Mouse (Mus musculus) activated CD4-positive, CD25-positive, alpha-beta regulatory T cell, adult 4 months (primary cell): ENCODE results near the gene Col3a1. TPM values are rescaled to one million over a fixed set of nuclear protein-coding genes. Genes with fewer than 3 reads are reported as not detected.

Experiments used
- ATAC-seq: one replicate; pipeline ENCODE4 v1.8.0; 2017
- polyA plus RNA-seq, 2 experiments: library from polyadenylated mRNA; unstranded; fragments of 100-300 nt; shearing (Covaris generic); gene quantifications; one replicate each; pipeline ENCODE4 v1.2.1; 2017

Gene Col3a1
- polyA plus RNA-seq: not detected

DNA sequence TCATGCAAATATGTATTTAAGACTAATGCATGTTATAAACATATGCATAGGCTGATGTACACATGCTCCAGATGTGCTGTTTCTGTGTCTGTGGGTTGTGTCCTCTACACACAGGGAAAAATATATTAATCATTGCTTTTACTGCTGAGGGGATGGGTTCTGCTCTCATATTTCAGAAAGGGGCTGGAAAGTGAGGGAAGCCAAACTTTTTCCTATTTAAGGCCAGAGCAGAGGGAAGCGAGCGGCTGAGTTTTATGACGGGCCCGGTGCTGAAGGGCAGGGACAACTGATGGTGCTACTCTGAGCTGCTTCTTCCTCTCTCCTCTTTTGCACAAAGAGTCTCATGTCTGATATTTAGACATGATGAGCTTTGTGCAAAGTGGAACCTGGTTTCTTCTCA, at the start of gene Col3a1:
Gene Col3a1, plus strand, starts transcription at position 151 of the 400 bp plus-strand sequence.
- ATAC-seq: no peak

DNA sequence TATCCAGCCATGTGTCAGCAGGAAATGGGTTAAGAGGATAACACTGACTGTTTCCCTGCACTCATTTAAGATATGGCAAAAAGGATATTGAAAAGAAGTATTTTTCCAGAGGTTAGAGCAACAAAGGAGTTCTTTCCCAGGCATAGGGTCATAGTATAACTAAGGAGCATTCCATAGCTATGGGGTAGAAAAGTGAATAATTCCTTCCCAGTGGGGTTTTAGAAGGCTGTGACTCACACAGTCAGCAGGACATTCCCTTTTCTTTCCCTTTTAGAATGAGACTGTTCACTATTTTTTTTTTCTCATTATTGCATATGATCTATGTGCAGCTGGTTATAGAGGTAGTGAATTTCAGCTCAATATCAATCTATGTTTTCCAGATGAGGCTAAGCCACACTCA, 41.9 kb upstream of the Col3a1 start:
- ATAC-seq: no peak

DNA sequence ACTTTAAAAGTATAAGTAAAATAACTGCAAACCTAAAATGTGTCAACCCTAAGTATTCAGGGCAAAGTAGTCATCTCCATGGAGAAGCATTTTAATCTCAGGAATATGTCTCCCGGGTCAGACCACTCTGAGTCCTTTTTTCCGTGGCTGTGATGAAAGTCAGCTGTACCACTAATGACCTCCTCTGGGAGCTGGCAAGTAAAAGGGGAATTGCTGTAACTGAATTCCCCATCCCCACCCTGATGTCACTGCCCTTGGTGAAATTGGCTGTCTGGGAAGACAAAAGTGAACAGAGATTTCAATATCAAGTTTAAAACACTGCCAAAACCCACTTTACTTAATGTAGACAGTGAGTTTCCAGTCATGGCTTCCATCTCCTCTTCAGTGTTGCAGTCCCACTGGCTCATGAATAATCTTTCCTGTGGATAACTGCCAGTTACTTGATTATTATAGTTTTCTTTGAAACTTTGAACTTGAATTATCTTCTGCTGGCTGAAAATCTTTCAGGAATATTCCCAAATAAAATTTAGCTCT, 35.3 kb upstream of the Col3a1 start:
- no peak for ATAC-seq

DNA sequence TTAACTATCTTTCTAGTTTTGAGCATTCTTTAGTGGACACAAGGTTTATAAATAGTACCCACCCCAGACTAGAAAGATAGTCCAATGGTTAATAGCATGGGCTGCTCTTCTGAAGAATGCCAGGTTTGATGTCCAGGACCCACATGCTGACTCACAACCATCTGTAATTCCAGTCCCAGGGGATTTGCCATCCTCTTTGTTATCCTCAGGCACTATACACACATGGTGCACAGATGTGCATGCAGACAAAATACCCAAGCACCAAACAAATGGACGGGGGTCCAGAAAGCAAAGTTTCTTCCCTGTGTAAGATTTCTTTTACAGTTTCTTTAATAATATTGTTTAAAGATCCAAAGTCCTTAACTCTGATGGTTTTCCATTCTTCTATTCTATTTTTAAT, 23.4 kb upstream of the Col3a1 start:
- no peak for ATAC-seq

DNA sequence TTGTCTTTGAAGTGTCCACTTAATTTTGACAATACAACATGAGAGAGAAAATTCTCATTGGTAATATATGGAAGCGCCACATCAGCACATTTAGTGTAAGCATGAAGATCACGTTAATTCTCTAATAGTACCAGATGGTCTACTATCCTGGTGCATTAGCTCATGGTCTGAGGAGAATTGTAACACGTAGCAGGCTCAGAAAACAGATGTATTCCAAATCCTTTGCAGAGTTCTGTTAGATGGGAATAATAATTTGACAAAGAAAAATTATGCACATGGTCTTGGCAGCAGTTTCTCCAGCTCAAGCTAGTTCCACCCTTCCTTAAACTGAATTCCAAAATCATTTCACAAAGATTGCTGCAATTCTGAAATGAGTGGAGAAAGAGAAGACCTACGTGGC, 21.3 kb upstream of the Col3a1 start:
- ATAC-seq: no peak

DNA sequence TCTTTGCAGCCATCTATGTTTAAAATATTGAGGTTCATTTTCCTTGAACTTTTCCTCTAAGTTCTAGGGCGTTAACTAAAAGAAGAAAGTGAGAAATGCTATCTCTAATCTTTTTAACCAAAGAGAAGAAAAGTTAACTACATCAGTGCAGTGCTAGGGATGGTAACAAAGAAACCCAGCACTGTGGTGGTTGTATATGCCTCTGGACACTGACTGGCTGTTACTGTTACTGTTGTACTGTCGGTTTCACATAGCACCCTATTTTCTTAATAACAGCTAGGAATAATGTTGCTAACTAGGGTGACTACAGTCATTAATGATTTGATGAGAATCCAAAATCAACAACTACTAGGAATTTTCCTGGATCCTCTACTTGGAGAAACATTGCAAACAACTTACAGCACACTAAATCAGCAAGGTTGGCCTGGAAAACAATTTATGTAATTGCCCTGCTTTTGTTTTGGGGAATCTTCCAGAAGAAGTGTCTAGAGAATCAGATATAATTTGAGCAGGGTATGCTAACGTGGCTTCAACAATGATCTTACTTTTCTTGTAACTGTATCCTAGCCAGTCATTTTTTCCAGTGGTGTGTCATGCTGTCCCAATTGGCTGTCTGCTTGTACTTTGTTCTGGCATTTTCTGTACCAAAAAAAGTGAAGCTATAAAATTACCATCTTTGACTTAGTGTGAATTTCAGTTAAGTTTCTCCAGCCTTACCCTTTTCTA, 11.8 kb upstream of the Col3a1 start:
- no peak for ATAC-seq

DNA sequence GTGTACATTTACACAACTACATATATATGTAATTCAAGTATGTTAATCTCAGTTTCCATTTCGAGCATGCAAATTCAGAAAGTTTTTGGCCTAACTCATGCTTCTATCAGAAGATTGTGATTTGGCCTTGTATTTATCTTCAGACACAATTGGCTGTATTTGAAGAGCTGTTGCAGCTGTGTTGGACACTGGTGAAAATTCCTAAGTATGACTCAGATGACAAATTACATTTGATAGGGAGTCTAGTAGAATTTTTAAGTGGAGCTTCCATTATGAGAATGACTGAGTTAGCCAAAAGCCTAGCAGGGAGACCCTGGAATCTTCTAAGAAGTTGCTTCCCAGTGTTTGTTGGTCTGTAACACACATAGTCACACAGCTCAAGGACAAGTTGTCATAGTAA, 7.1 kb upstream of the Col3a1 start:
- ATAC-seq: no peak

DNA sequence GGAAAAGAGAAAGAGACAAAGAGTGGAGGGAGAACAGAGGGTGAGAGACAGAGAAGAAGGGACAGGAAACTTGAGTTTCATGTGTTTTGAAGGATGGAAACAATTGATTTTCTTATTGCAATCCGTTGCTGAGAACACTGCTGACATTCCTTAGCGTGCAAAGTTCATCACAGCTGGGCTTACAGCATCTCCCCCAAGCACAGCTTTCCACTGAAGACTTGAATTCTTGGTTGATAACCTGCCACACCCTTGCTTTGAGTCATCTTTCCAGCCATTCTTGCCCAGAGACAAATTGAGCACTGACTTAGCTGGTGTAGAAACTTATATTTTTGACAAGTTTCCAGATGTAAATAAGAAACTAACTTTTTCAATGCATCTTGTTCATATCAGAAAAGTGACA, 2.3 kb upstream of the Col3a1 start:
- no peak for ATAC-seq

DNA sequence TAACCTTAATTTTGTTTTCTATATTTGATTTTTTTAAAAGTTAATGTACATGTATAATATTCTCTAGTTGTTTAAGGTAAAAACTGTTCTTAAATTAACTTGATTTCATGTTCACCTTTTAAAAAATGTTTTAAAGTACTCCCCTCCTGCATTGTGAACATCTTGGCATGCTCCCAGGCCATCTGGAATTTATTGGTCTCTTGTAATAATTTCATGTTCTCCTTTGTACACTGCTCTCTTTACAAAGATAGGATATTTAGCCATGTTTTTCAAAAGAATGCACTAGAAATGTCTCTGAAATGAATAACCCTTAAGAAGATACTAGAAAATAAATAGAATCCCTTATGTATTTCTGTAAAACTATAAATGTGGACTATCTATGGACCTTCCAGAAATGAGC, 624 bp downstream of the Col3a1 start:
- ATAC-seq: no peak

DNA sequence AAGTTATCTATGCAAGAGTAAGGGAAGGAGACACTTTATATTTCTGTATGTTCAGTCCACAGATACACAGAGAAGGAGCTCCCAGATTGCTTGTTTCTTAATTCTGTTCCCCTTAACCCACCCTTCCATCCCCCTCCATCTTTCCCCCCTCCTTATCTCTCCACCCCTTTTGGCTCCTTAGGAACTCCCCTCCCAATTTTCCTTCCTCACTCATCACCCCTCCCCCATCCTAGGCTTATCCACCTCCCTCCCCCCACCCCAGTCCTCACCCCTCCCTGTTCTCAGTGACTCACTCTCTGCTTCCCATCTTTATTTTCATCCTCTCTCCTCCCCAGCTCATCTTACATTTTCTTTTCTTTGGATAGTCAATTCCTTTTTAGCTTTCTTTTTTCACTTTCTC, 1.5 kb downstream of the Col3a1 start:
- no peak for ATAC-seq

DNA sequence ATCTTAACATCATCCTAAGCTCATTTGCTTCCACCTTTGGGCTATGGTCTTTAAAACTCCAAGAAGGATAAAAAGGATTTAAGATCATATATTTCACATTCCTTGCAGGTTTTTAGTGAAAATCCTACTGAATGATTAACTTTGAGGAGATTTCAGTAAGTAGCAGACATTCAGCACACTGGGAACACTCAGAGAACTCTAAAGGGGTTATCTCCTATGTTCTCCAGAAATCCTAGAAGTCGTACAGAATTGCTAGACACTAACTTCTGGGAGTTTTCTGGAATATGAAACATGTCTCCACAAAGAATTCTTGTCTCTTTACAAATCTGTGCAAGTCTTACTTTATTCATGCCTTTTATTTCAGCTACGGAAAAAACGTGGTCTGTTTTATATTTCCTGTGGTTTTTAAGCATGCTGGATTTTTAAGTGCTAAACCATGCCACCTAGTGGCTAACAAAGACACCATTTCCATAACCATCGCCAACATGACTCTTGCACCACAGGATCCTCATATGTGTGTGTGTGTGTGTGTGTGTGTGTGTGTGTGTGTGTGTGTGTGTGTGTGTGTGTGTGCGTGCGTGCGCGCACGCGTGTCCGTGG, 2.5 kb downstream of the Col3a1 start:
- ATAC-seq: no peak

DNA sequence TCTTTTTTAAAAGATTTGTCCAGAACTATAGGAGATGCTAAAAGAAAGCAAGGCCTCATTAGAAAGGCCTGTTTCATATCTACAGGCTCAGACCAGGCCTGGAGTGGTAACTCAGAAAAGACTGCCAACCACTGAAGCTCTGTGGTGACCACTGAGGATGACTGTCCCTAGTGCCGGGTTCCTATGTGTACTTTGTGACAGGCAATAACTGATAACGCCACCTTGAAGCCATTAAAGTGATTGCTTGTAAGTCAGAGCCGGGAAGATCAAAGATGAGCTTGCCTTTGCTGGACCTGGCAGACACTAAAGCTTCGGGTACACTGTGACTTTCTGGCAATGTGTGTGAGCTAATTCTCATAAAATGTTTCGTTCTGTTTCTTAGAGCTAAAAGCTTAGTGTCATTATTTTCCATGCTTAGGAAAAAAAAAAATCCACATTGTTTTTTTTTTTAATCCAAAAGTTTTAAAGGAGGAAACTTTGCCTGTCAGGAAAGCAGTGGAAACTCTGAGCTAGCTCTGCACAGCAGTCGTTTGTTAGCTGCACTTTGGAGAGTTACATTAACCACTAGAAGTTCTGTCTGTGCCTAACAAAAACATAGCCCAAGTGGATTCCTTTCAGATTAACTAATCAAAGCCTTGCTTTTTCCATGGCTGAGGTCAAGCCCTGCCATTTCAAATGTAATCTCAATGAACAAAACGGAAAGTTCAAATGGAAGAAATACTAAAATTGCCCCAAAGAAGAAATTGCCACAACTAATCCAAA, 4.6 kb downstream of the Col3a1 start:
- no peak for ATAC-seq

DNA sequence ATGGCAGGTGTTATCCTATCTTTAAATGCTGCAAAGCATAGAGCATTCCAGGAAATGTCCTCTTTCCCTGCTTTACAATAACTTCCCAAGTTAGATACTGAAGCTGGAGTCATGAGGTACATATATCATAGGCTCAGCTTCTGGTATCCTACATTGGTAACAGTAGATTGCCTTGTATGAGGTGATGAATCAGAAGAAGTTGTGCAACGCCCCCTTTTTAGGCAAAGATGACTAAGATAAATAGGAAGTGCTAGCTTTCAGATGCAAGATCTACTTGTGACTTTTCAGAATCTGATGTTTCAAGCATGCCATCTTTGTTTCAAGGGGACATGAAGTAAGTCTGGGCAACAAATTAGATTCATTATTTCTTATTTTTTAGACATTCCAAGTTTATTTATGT, 6.9 kb downstream of the Col3a1 start:
- no peak for ATAC-seq

DNA sequence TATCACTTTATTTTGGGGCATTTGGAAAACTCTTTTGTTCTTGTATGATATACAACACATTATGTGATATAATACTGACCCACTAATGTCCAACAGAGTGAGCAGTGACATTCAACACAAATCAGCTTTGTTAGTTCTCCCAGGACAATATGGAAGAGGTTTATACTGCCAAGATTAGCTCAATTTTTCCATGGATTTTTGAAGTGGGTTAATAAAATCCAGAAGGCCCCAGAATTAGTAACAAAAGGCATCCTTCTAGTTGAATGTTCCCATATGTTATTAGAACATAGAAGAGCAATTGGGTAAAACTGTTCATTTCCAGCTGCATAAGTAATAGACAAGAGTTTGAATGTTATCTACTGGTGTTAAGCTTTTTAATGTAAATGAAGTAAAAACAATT, 9.5 kb downstream of the Col3a1 start:
- no peak for ATAC-seq

DNA sequence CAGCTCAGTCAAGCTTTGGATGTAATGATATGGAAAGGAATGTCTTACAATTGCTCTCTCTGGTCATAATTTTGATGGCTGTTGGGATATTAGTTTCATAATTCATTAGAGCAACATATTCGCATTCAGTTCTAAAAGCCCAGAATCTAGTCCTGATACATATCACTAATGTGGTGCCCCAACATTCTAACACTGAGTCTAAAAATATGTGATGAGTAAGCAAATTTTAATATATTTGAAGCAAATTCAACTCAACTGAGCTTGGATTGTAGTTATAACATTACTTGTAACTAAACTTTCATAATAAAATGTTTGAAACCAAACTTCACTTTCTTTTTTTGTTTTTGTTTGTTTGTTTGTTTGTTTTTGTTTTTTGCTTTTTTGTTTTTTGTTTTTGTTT, 17.8 kb downstream of the Col3a1 start:
- no peak for ATAC-seq

DNA sequence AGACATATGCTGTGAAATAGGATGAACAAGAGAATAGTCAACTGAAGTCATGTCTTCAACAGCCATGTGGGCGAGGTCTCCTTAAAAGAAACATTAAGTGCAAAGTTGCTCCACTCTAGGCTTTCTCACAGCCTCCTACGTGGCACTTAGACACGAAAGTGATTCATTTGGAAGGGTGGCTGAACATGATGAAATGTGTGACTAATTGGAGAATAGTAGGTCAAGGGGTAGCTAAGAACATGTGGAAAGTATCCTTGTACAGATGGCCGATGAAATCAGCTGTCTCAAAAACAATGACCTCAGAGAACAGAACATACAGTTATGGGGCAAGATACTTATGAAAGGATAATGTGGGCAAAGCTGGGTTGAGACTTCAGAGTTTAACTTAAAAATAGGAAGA, 44.6 kb downstream of the Col3a1 start:
- ATAC-seq: no peak

DNA sequence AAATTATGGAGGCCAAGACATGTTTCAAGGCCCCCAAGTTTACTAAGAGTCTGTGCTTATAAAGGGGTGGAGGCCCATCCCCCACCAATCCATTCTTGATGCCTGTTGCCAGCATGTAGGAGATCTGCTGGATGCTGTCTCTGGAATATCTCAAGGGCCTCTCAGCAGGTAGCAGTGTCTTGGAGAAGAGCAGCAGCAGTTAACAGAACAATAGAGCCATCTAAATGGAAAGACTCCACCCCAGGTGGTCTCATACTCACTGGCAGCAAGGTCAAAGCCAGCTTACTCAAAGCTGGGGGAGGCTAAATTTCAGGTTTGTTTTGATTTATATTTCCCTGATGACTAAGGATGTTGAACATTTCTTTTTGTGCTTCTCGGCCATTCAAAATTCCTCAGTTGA, 46.7 kb downstream of the Col3a1 start:
- no peak for ATAC-seq

DNA sequence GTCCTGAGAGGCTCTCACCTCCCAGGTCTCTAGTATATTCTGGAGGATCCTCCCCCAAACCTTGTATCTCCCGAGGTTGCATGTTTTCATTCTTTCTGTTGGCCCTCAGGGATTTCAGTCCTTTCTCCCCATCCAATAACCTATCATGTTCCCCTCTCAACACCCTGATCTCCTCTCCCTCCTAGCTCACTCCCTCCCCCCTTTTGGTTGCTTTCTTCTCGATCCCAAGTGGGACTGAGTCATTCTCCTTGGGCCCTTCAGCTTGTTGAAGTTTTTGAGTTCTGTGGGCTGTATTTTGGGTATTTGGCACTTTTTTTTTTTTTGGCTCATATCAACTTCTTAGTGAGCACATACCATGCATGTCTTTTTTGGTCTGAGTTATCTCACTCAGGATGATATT, 47.8 kb downstream of the Col3a1 start:
- ATAC-seq: no peak

DNA sequence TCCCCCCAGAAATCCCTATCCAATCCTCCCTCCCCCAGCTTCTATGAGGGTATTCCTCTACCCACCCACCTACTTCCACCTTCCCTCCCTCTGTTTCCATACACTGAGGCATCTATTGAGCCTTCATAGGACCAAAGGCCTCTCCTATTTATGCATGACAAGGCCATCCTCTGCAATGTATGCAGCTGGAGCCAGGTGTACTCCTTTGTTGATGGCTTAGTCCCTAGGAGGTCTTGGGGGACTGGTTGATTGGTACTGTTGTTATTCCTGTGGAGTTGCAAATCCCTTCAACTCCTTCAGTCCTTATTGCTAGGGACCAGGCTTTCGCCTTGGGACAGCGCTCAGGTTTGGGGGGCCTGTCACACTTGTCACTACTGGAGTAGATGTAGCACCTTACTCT, 48.3 kb downstream of the Col3a1 start:
- ATAC-seq: no peak

DNA sequence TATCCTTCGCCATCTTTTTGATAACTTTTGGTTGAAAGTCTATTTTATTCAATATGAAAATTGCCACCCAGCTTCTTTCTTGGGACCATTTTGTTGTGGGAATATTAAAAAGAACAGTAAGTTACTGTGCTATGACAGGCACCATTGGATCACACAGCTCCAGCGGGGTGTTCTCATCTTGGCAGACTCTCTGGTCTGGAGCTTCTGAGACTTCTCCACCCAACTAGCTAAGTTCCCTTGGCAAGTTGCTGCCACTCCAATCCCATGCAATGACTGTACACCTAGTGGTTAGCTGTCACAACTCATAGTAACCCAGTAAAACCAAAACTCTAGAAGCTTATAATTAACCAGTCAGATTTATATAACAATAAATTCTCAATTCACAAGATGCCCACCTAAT, 51.9 kb downstream of the Col3a1 start:
- ATAC-seq: no peak

DNA sequence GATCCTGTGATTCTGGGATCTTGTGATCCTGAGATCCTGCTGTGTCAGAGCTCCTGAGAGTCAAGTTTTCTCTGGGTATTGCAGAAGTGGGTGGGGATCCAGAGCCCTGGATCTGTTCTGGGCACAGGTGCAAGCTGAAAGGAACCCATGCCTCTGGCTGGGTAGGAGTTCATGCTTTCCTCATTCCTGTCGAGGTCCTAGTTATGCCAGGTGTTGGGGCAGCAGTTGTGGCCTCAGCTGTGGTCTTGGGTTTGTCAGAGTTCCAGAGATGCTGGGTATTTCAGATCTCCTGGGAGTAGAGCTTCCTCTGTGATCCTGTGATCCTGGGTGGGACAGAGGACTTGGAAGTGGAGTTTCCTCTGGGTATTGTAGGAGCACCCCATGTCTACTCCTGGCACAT, 54.1 kb downstream of the Col3a1 start:
- no peak for ATAC-seq

DNA sequence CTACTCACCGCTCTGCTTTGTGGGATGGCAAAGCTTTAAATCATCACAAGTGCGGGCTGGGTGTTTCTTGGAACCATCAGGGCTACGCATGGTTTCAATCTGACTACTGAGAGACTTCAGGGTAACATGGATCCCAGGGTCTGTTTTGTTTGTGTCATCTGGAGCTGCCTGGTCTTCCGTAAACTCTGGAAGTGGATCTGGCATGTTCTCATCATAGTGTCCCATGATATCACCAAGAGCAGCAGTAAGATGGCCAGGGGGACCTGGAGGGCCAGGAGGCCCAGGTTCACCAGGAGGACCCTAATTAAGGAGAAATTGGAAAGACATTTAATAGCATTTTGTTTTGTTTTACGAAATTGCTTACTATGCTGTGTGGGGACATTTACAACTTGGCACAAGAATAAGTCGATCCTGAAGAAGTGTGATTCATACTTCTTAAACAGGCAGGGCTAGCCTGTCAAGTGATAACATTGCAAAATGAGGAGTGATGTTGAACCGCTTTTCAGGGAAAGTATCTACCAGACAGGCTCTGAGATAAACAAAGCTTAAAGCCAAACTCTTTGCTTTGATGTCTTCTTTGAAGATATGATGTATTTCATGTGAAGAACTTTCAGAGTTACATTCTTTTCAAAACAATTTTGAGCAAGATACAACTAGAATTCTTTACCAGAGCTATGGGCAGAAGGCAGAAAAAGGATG, 68.8 kb downstream of the Col3a1 start:
- ATAC-seq: no peak

DNA sequence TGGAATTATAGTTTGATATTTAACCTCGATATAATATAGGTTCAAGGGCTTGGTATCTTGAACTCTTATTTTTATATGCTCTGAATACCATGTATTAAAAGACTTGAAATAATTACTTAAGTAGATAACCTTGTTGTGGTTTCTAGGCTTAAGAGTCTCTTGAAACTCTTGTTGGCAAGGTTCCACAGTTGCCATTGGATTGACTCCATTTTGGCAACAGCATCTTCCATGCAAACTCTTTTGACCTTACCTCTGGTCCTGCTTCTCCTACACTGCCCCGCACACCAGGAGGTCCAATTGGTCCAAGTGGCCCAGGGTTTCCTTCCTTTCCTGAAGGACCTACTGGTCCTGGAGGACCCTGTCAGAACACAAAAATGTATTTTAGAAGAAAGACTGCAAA, 70.5 kb downstream of the Col3a1 start:
- no peak for ATAC-seq
